Mouse (Mus musculus): ENCODE data around the gene Ncapg2. TPM values are rescaled to one million over a fixed set of nuclear protein-coding genes. Genes with fewer than 3 reads are reported as not detected.

Ncapg2 gene
- polyA plus RNA-seq, 1 experiment, result 3.0 TPM

DNA sequence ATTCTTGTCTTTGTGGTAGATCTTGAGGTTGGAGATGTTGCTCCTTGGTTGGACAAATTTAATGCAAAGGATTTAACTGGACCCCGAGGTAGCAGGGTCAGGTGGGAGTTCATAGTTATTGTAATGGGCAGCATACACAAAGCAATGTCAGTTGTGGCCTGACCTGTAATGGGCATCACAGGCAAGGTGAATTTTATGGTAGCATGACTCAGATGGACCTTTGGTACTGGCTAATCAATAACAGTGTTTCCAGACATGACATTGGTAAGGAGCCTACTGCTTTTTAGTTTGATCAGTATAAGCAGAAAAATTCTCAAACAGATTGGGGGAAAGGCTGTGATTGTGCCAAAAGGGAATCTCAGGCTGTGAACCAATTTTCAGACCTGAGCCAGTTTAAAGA is 18.4 kb upstream of the Ncapg2 start:
- 89% methylated on average over 1 of the region's 1 CpGs for WGBS
- no peaks in the 10 kb centered on the region for H3K27me3 ChIP-seq (ENCODE audit: control insufficient read depth, insufficient read depth, low read length)
- TF ChIP-seq POLR2A (IDR thresholded peaks at IDR 0.05; ENCODE audit: low read depth, low read length) (no peak), CTCF (IDR thresholded peaks at IDR 0.05; ENCODE audit: extremely low read depth, insufficient read depth, insufficient read length, insufficient replicate concordance) (no peak)
- DNase-seq (ENCODE audit: low read depth in 1 of 2, low spot score in 2 of 2), result no peak
- no peak overlapping the region for H3K27ac ChIP-seq (ENCODE audit: insufficient read depth, low read length)
- no peaks in the 10 kb centered on the region for H3K36me3 ChIP-seq (ENCODE audit: control insufficient read depth, insufficient read depth, low read length)
- H3K4me1 ChIP-seq (ENCODE audit: control insufficient read depth, insufficient read depth, insufficient read length), result no peaks in the 10 kb centered on the region
- H3K4me3 ChIP-seq (ENCODE audit: extremely low read depth, insufficient read depth, insufficient read length), result no peak overlapping the region

- DNase-seq (ENCODE audit: low read depth in 1 of 2, low spot score in 2 of 2), result no peak
- H3K36me3 ChIP-seq (ENCODE audit: control insufficient read depth, insufficient read depth, low read length), result no peaks in the 10 kb centered on the region
- no peaks in the 10 kb centered on the region for H3K4me1 ChIP-seq (ENCODE audit: control insufficient read depth, insufficient read depth, insufficient read length)
- H3K27me3 ChIP-seq (ENCODE audit: control insufficient read depth, insufficient read depth, low read length), result no peaks in the 10 kb centered on the region
- WGBS, result 59% methylated on average over 1 of the region's 1 CpGs
- no peak overlapping the region for H3K27ac ChIP-seq (ENCODE audit: insufficient read depth, low read length)
- TF ChIP-seq POLR2A (IDR thresholded peaks at IDR 0.05; ENCODE audit: low read depth, low read length), result no peak
- TF ChIP-seq CTCF (IDR thresholded peaks at IDR 0.05; ENCODE audit: extremely low read depth, insufficient read depth, insufficient read length, insufficient replicate concordance), result no peak
- no peak overlapping the region for H3K4me3 ChIP-seq (ENCODE audit: extremely low read depth, insufficient read depth, insufficient read length)
Observed at GRCm38 (mm10) chr12:116389868-116390267, 15.3 kb upstream of the Ncapg2 start.

DNA sequence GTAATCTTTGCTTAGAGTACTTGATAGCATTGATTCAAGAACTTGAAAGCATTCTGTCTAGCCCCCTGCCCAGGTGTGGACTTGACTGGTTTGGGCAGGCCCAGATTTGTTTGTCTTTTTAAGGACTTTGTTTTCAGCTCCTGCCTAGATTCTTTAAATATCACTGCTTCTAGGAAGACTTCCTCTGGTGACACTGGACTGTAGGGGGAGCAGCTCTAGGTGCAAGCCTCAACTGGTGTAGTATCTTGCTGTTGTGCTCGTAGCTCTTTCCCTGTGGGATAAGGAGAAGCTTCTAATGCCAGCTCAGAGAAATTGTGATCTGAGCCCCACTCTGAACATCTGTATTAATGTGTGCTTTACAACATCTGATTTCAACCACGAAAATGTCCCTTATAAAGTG is 10.9 kb upstream of the Ncapg2 start:
- DNase-seq (ENCODE audit: low read depth in 1 of 2, low spot score in 2 of 2), result no peak
- WGBS, result 83% methylated on average over 2 of the region's 2 CpGs
- Histone ChIP-seq H3K4me1 (ENCODE audit: control insufficient read depth, insufficient read depth, insufficient read length) (no peaks in the 10 kb centered on the region), H3K27ac (ENCODE audit: insufficient read depth, low read length) (no peak overlapping the region), H3K4me3 (ENCODE audit: extremely low read depth, insufficient read depth, insufficient read length) (no peak overlapping the region), H3K27me3 (ENCODE audit: control insufficient read depth, insufficient read depth, low read length) (no peaks in the 10 kb centered on the region), H3K36me3 (ENCODE audit: control insufficient read depth, insufficient read depth, low read length) (no peaks in the 10 kb centered on the region)
- TF ChIP-seq CTCF (IDR thresholded peaks at IDR 0.05; ENCODE audit: extremely low read depth, insufficient read depth, insufficient read length, insufficient replicate concordance), result no peak
- no peak for TF ChIP-seq POLR2A (IDR thresholded peaks at IDR 0.05; ENCODE audit: low read depth, low read length)

GRCm38 (mm10) chr12:116395312-116395711 is 9.9 kb upstream of the Ncapg2 start:
- no peak for TF ChIP-seq CTCF (IDR thresholded peaks at IDR 0.05; ENCODE audit: extremely low read depth, insufficient read depth, insufficient read length, insufficient replicate concordance)
- no peak for TF ChIP-seq POLR2A (IDR thresholded peaks at IDR 0.05; ENCODE audit: low read depth, low read length)

GRCm38 (mm10) chr12:116396072-116396695 is 9.0 kb upstream of the Ncapg2 start:
- TF ChIP-seq POLR2A (IDR thresholded peaks at IDR 0.05; ENCODE audit: low read depth, low read length) (no peak), CTCF (IDR thresholded peaks at IDR 0.05; ENCODE audit: extremely low read depth, insufficient read depth, insufficient read length, insufficient replicate concordance) (no peak)

More at GRCm38 (mm10) chr12:116395312-116395711, 9.9 kb upstream of the Ncapg2 start:
- H3K27ac ChIP-seq (ENCODE audit: insufficient read depth, low read length), result no peak overlapping the region
- DNase-seq (ENCODE audit: low read depth in 1 of 2, low spot score in 2 of 2), result no peak
- no peak overlapping the region for H3K4me3 ChIP-seq (ENCODE audit: extremely low read depth, insufficient read depth, insufficient read length)
- 95% methylated on average over 2 of the region's 2 CpGs for WGBS
- H3K27me3 ChIP-seq (ENCODE audit: control insufficient read depth, insufficient read depth, low read length), result no peaks in the 10 kb centered on the region
- no peaks in the 10 kb centered on the region for H3K4me1 ChIP-seq (ENCODE audit: control insufficient read depth, insufficient read depth, insufficient read length)
- no peaks in the 10 kb centered on the region for H3K36me3 ChIP-seq (ENCODE audit: control insufficient read depth, insufficient read depth, low read length)

GRCm38 (mm10) chr12:116404012-116404679 is 1.1 kb upstream of the Ncapg2 start:
- Histone ChIP-seq H3K27ac (ENCODE audit: insufficient read depth, low read length) (no peak overlapping the region), H3K4me1 (ENCODE audit: control insufficient read depth, insufficient read depth, insufficient read length) (peaks cover 4% of the 10 kb centered on the region; the same call in 1 of the 2 replicates), H3K36me3 (ENCODE audit: control insufficient read depth, insufficient read depth, low read length) (no peaks in the 10 kb centered on the region), H3K4me3 (ENCODE audit: extremely low read depth, insufficient read depth, insufficient read length) (no peak overlapping the region), H3K27me3 (ENCODE audit: control insufficient read depth, insufficient read depth, low read length) (no peaks in the 10 kb centered on the region)
- 94% methylated on average over 18 of the region's 18 CpGs for WGBS
- no peak for TF ChIP-seq POLR2A (IDR thresholded peaks at IDR 0.05; ENCODE audit: low read depth, low read length)
- TF ChIP-seq CTCF (IDR thresholded peaks at IDR 0.05; ENCODE audit: extremely low read depth, insufficient read depth, insufficient read length, insufficient replicate concordance), result no peak
- DNase-seq (ENCODE audit: low read depth in 1 of 2, low spot score in 2 of 2), result no peak

More at GRCm38 (mm10) chr12:116396072-116396695, 9.0 kb upstream of the Ncapg2 start:
- no peaks in the 10 kb centered on the region for H3K36me3 ChIP-seq (ENCODE audit: control insufficient read depth, insufficient read depth, low read length)
- no peak overlapping the region for H3K27ac ChIP-seq (ENCODE audit: insufficient read depth, low read length)
- no peak for DNase-seq (ENCODE audit: low read depth in 1 of 2, low spot score in 2 of 2)
- H3K4me1 ChIP-seq (ENCODE audit: control insufficient read depth, insufficient read depth, insufficient read length), result no peaks in the 10 kb centered on the region
- no peaks in the 10 kb centered on the region for H3K27me3 ChIP-seq (ENCODE audit: control insufficient read depth, insufficient read depth, low read length)
- 87% methylated on average over 2 of the region's 2 CpGs for WGBS
- no peak overlapping the region for H3K4me3 ChIP-seq (ENCODE audit: extremely low read depth, insufficient read depth, insufficient read length)

DNA sequence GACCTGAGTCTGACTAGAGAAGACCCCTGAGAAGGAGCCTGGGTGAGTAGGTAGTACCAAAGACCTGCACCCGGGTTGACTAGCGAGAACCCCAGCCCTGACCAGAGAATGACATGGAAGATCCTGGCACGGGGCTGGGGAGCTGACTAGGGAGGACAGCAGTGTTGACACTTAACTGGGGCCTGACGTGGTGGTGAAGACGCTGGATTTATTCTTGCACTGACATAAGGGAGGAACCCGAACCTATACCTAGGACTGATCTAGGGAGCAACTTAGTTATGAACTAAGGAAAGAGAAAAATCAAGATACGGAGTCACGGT is 594 bp downstream of the Ncapg2 start:
- no peak overlapping the region for H3K27ac ChIP-seq (ENCODE audit: insufficient read depth, low read length)
- no peaks in the 10 kb centered on the region for H3K27me3 ChIP-seq (ENCODE audit: control insufficient read depth, insufficient read depth, low read length)
- TF ChIP-seq CTCF (IDR thresholded peaks at IDR 0.05; ENCODE audit: extremely low read depth, insufficient read depth, insufficient read length, insufficient replicate concordance), result no peak
- TF ChIP-seq POLR2A (IDR thresholded peaks at IDR 0.05; ENCODE audit: low read depth, low read length), result no peak
- H3K4me1 ChIP-seq (ENCODE audit: control insufficient read depth, insufficient read depth, insufficient read length), result peaks cover 4% of the 10 kb centered on the region; the same call in 1 of the 2 replicates
- WGBS, result 4% methylated on average over 8 of the region's 8 CpGs
- no peak for DNase-seq (ENCODE audit: low read depth in 1 of 2, low spot score in 2 of 2)
- no peaks in the 10 kb centered on the region for H3K36me3 ChIP-seq (ENCODE audit: control insufficient read depth, insufficient read depth, low read length)
- H3K4me3 ChIP-seq (ENCODE audit: extremely low read depth, insufficient read depth, insufficient read length), result peak overlapping the region; percentile 71
